Mouse (Mus musculus) lung, embryonic 15.5 days (tissue): Measurements from ENCODE around the gene Kcna2. TPM values are rescaled to one million over a fixed set of nuclear protein-coding genes. Genes with fewer than 3 reads are reported as not detected.

Experiments
- ATAC-seq: fragments of 200-750 bp; cut with Nextera tagmentation; 2 replicates; pipeline ENCODE4 v1.8.0; 2017; ENCODE audit warnings: moderate number of reproducible peaks, borderline replicate concordance; ENCODE audit not compliant: low FRiP score, low TSS enrichment; ENCODE audit errors: extremely low read depth
- H3K27ac ChIP-seq: fragments of 300-500 bp; sonication (generic); 2 replicates; pipeline ENCODE4 v1.5.1; 2015; ENCODE audit warnings: moderate library complexity, mild to moderate bottlenecking, inconsistent platforms
- H3K27me3 ChIP-seq: fragments of 300-500 bp; sonication (generic); 2 replicates; pipeline ENCODE4 v1.6.1; 2015; ENCODE audit warnings: inconsistent platforms
- H3K36me3 ChIP-seq: fragments of 300-500 bp; sonication (generic); 2 replicates; pipeline ENCODE4 v1.6.1; 2015; ENCODE audit warnings: inconsistent platforms
- H3K4me1 ChIP-seq: fragments of 300-500 bp; sonication (generic); 2 replicates; pipeline ENCODE4 v1.6.1; 2015; ENCODE audit warnings: inconsistent platforms
- H3K4me2 ChIP-seq: fragments of 300-500 bp; sonication (generic); 2 replicates; pipeline ENCODE4 v1.6.1; 2015; ENCODE audit warnings: inconsistent platforms, mild to moderate bottlenecking, moderate library complexity
- H3K4me3 ChIP-seq: fragments of 300-500 bp; sonication (generic); 2 replicates; pipeline ENCODE4 v1.5.1; 2015; ENCODE audit warnings: mild to moderate bottlenecking, inconsistent platforms
- H3K9ac ChIP-seq: fragments of 300-500 bp; sonication (generic); 2 replicates; pipeline ENCODE4 v1.6.1; 2015; ENCODE audit warnings: inconsistent platforms
- H3K9me3 ChIP-seq: fragments of 300-500 bp; sonication (generic); 2 replicates; pipeline ENCODE4 v1.6.1; 2016; ENCODE audit warnings: inconsistent platforms
- WGBS: fragments of 180-500 bp; shearing (Covaris S2); methylation state at CpG from one replicate; pipeline ENCODE4 v1.1.7; 2015; 5-methylcytosine and 5-hydroxymethylcytosine counted together
- polyA plus RNA-seq: library from polyadenylated mRNA; unstranded; fragments of >200 nt; fragmentation: Nextera tagmentation; extraction: Ambion mirVana; gene quantifications from 2 replicates; pipeline ENCODE4 v1.2.1, GENCODE M21; 2015

Gene Kcna2
- polyA plus RNA-seq, 1 experiment from 2014 or later: 0.61 TPM

- 58% methylated on average over 2 of the region's 2 CpGs for WGBS
- H3K27me3 ChIP-seq: no peaks in the 10 kb centered on the region
Measured at GRCm38 (mm10) chr3:107129251-107129650, 28.3 kb downstream of the Kcna2 start.

GRCm38 (mm10) chr3:107130661-107131326, 29.8 kb downstream of the Kcna2 start:
- Histone ChIP-seq H3K4me3 (no peak overlapping the region), H3K27ac (peak overlapping the region; percentile 60), H3K4me2 (no peak overlapping the region), H3K36me3 (no peaks in the 10 kb centered on the region), H3K27me3 (no peaks in the 10 kb centered on the region), H3K9me3 (no peaks in the 10 kb centered on the region), H3K4me1 (peaks cover 20% of the 10 kb centered on the region), H3K9ac (no peak overlapping the region)
- peak; percentile 47; the same call in 1 of the 2 replicates for ATAC-seq
- 52% methylated on average over 4 of the region's 4 CpGs for WGBS

More at GRCm38 (mm10) chr3:107129251-107129650, 28.3 kb downstream of the Kcna2 start:
- peaks cover 20% of the 10 kb centered on the region for H3K4me1 ChIP-seq
- H3K27ac ChIP-seq: peak overlapping the region; percentile 88
- no peaks in the 10 kb centered on the region for H3K9me3 ChIP-seq
- no peak overlapping the region for H3K4me2 ChIP-seq
- ATAC-seq: no peak
- no peak overlapping the region for H3K9ac ChIP-seq
- H3K4me3 ChIP-seq: no peak overlapping the region
- H3K36me3 ChIP-seq: no peaks in the 10 kb centered on the region

GRCm38 (mm10) chr3:107131846-107132245, 30.9 kb downstream of the Kcna2 start:
- H3K9ac ChIP-seq: no peak overlapping the region
- no peak overlapping the region for H3K27ac ChIP-seq
- no peaks in the 10 kb centered on the region for H3K36me3 ChIP-seq
- H3K4me1 ChIP-seq: peaks cover 20% of the 10 kb centered on the region
- WGBS: 34% methylated on average over 6 of the region's 6 CpGs
- no peak for ATAC-seq
- H3K4me2 ChIP-seq: no peak overlapping the region
- no peaks in the 10 kb centered on the region for H3K27me3 ChIP-seq
- no peaks in the 10 kb centered on the region for H3K9me3 ChIP-seq
- no peak overlapping the region for H3K4me3 ChIP-seq

- 85% methylated on average over 6 of the region's 6 CpGs for WGBS
- no peak overlapping the region for H3K27ac ChIP-seq
- ATAC-seq: no peak
- no peak overlapping the region for H3K9ac ChIP-seq
- no peaks in the 10 kb centered on the region for H3K9me3 ChIP-seq
- no peak overlapping the region for H3K4me3 ChIP-seq
- H3K4me1 ChIP-seq: peaks cover 20% of the 10 kb centered on the region
- no peaks in the 10 kb centered on the region for H3K27me3 ChIP-seq
- H3K36me3 ChIP-seq: no peaks in the 10 kb centered on the region
- no peak overlapping the region for H3K4me2 ChIP-seq
Measured at GRCm38 (mm10) chr3:107132651-107133050, 31.7 kb downstream of the Kcna2 start.

GRCm38 (mm10) chr3:107134457-107134856, 33.5 kb downstream of the Kcna2 start:
- no peak overlapping the region for H3K27ac ChIP-seq
- H3K9me3 ChIP-seq: no peaks in the 10 kb centered on the region
- no peaks in the 10 kb centered on the region for H3K36me3 ChIP-seq
- H3K4me2 ChIP-seq: no peak overlapping the region
- no peak for ATAC-seq
- H3K4me3 ChIP-seq: no peak overlapping the region
- WGBS: 76% methylated on average over 3 of the region's 3 CpGs
- H3K27me3 ChIP-seq: no peaks in the 10 kb centered on the region
- H3K4me1 ChIP-seq: peaks cover 11% of the 10 kb centered on the region
- H3K9ac ChIP-seq: no peak overlapping the region

- no peaks in the 10 kb centered on the region for H3K4me1 ChIP-seq
- H3K27me3 ChIP-seq: no peaks in the 10 kb centered on the region
- H3K27ac ChIP-seq: no peak overlapping the region
- 72% methylated on average over 7 of the region's 7 CpGs for WGBS
- ATAC-seq: no peak
- no peak overlapping the region for H3K4me3 ChIP-seq
- H3K36me3 ChIP-seq: no peaks in the 10 kb centered on the region
- no peak overlapping the region for H3K9ac ChIP-seq
- no peaks in the 10 kb centered on the region for H3K9me3 ChIP-seq
- no peak overlapping the region for H3K4me2 ChIP-seq
Measured at GRCm38 (mm10) chr3:107147126-107147525, 46.2 kb downstream of the Kcna2 start.

- Histone ChIP-seq H3K27ac (no peak overlapping the region), H3K9me3 (no peaks in the 10 kb centered on the region), H3K36me3 (no peaks in the 10 kb centered on the region), H3K9ac (no peak overlapping the region), H3K4me1 (no peaks in the 10 kb centered on the region), H3K27me3 (no peaks in the 10 kb centered on the region), H3K4me3 (no peak overlapping the region), H3K4me2 (no peak overlapping the region)
- no peak for ATAC-seq
- 55% methylated on average over 3 of the region's 3 CpGs for WGBS
Measured at GRCm38 (mm10) chr3:107149006-107149405, 48.1 kb downstream of the Kcna2 start.

GRCm38 (mm10) chr3:107150469-107150868, 49.5 kb downstream of the Kcna2 start:
- ATAC-seq: no peak
- 41% methylated on average over 3 of the region's 3 CpGs for WGBS

GRCm38 (mm10) chr3:107150872-107151540, 50.1 kb downstream of the Kcna2 start:
- no peak overlapping the region for H3K4me2 ChIP-seq
- no peak for ATAC-seq
- H3K36me3 ChIP-seq: no peaks in the 10 kb centered on the region
- no peak overlapping the region for H3K4me3 ChIP-seq
- 51% methylated on average over 7 of the region's 7 CpGs for WGBS
- H3K4me1 ChIP-seq: no peaks in the 10 kb centered on the region
- H3K27ac ChIP-seq: no peak overlapping the region
- no peaks in the 10 kb centered on the region for H3K27me3 ChIP-seq
- H3K9ac ChIP-seq: no peak overlapping the region
- H3K9me3 ChIP-seq: no peaks in the 10 kb centered on the region

More at GRCm38 (mm10) chr3:107150469-107150868, 49.5 kb downstream of the Kcna2 start:
- Histone ChIP-seq H3K4me2 (no peak overlapping the region), H3K9ac (no peak overlapping the region), H3K27ac (no peak overlapping the region), H3K27me3 (no peaks in the 10 kb centered on the region), H3K4me3 (no peak overlapping the region), H3K9me3 (no peaks in the 10 kb centered on the region), H3K4me1 (no peaks in the 10 kb centered on the region), H3K36me3 (no peaks in the 10 kb centered on the region)

GRCm38 (mm10) chr3:107153772-107154655, 53.1 kb downstream of the Kcna2 start:
- ATAC-seq: no peak
- Histone ChIP-seq H3K9me3 (no peaks in the 10 kb centered on the region), H3K27ac (no peak overlapping the region), H3K4me3 (no peak overlapping the region), H3K9ac (no peak overlapping the region), H3K36me3 (no peaks in the 10 kb centered on the region), H3K4me2 (no peak overlapping the region), H3K27me3 (0 out of 2 replicates have a peak, but pooled peaks cover 3% of the 10 kb centered on the region), H3K4me1 (no peaks in the 10 kb centered on the region)
- 78% methylated on average over 11 of the region's 11 CpGs for WGBS

- Histone ChIP-seq H3K4me1 (0 out of 2 replicates have a peak, but pooled peaks cover 3% of the 10 kb centered on the region), H3K9me3 (no peaks in the 10 kb centered on the region), H3K36me3 (no peaks in the 10 kb centered on the region), H3K27me3 (peaks cover 14% of the 10 kb centered on the region; the same call in 1 of the 2 replicates), H3K4me2 (no peak overlapping the region), H3K27ac (no peak overlapping the region), H3K9ac (no peak overlapping the region), H3K4me3 (no peak overlapping the region)
- 90% methylated on average over 7 of the region's 7 CpGs for WGBS
- no peak for ATAC-seq
Measured at GRCm38 (mm10) chr3:107158856-107159255, 57.9 kb downstream of the Kcna2 start.
